Comparison of ENCODE assay signal across 10 mouse cellular contexts in genomic region chr7:112138509-112139405, GRCm38 (mm10). TPM values are rescaled to one million over a fixed set of nuclear protein-coding genes. Genes with fewer than 3 reads are reported as not detected.
DNase-seq lines count a peak whose midpoint lies in the region; ATAC-seq lines count a peak whose summit lies in the region.
"Had no signal": no experiment of that assay in that cellular context is flagged by ENCODE, and none has a peak within 500 bp of the region (broad histone marks: within the 10 kb centered on the region; RNA-seq: fewer than 3 reads in every experiment).

No protein-coding gene starts in this region.

- H3K4me2 ChIP-seq in hindbrain, embryonic 14.5 days (replicated peaks) = no peak overlapping the region
- H3K4me2 ChIP-seq: embryonic facial prominence, embryonic 12.5 days; neural tube, embryonic 13.5 days had no signal

- no peak for ATAC-seq in hindbrain, embryonic 14.5 days (ENCODE audit: low FRiP score)

- no peak overlapping the region for H3K9ac ChIP-seq in hindbrain, embryonic 14.5 days
- H3K9ac ChIP-seq: embryonic facial prominence, embryonic 12.5 days; neural tube, embryonic 13.5 days had no signal

- no peaks in the 10 kb centered on the region for H3K36me3 ChIP-seq in midbrain, embryonic 10.5 days
- H3K36me3 ChIP-seq in hindbrain, embryonic 14.5 days (replicated peaks; ENCODE audit: control insufficient read depth, insufficient read depth) = no peaks in the 10 kb centered on the region
- H3K36me3 ChIP-seq: embryonic facial prominence, embryonic 12.5 days; neural tube, embryonic 13.5 days had no signal

- H3K27me3 ChIP-seq in midbrain, embryonic 10.5 days (ENCODE audit: low read depth, poor library complexity, severe bottlenecking) = no peaks in the 10 kb centered on the region
- H3K27me3 ChIP-seq in hindbrain, embryonic 14.5 days (ENCODE audit: control insufficient read depth, insufficient read depth, low read length) = no peaks in the 10 kb centered on the region
- H3K27me3 ChIP-seq: embryonic facial prominence, embryonic 12.5 days; neural tube, embryonic 13.5 days had no signal

- intact Hi-C loops in left cerebral cortex, postnatal 25 days (cut with DNase I) = no loop called here

- no peak overlapping the region for H3K27ac ChIP-seq in midbrain, embryonic 10.5 days (replicated peaks)
- H3K27ac ChIP-seq in hindbrain, embryonic 14.5 days = no peak overlapping the region
- H3K27ac ChIP-seq: embryonic facial prominence, embryonic 12.5 days; neural tube, embryonic 13.5 days had no signal

- H3K4me3 ChIP-seq in midbrain, embryonic 10.5 days = no peak overlapping the region
- H3K4me3 ChIP-seq in hindbrain, embryonic 14.5 days (replicated peaks; ENCODE audit: low read length) = no peak overlapping the region
- H3K4me3 ChIP-seq: embryonic facial prominence, embryonic 12.5 days; neural tube, embryonic 13.5 days had no signal

- 80% methylated on average over 11 of the region's 11 CpGs for WGBS in midbrain, embryonic 10.5 days
- 80% methylated on average over 11 of the region's 11 CpGs for WGBS in hindbrain, embryonic 14.5 days

- H3K9me3 ChIP-seq in midbrain, embryonic 10.5 days (replicated peaks) = no peaks in the 10 kb centered on the region
- no peaks in the 10 kb centered on the region for H3K9me3 ChIP-seq in hindbrain, embryonic 14.5 days (ENCODE audit: control insufficient read depth, low read length)
- H3K9me3 ChIP-seq: embryonic facial prominence, embryonic 12.5 days; neural tube, embryonic 13.5 days had no signal

- peak; percentile 41 for DNase-seq in adrenal gland, adult 2 months
- no peak for DNase-seq in adrenal gland, postnatal 25 days
- DNase-seq in 3T3-L1 (ENCODE audit: low read depth, low spot score) = peak; percentile 82
- peak; percentile 58 for DNase-seq in heart, adult 8-10 months (ENCODE audit: low spot score)
- DNase-seq in kidney, postnatal 14 days = peak; percentile 77
- no peak for DNase-seq in midbrain, embryonic 10.5 days (ENCODE audit: low spot score)
- DNase-seq in hindbrain, embryonic 14.5 days (ENCODE audit: low spot score) = no peak
- DNase-seq in left cerebral cortex, postnatal 25 days (ENCODE audit: low spot score in 2 of 2) = no peak

- peaks cover 20% of the 10 kb centered on the region for H3K4me1 ChIP-seq in midbrain, embryonic 10.5 days
- peaks cover 4% of the 10 kb centered on the region for H3K4me1 ChIP-seq in hindbrain, embryonic 14.5 days (replicated peaks; ENCODE audit: control insufficient read depth, insufficient read depth, low read length)

RNA-seq across cellular contexts. Expression of gene Dkk3, which starts 20.1 kb away (rescaled TPM):
- total RNA-seq in adrenal gland, adult 2 months (2021) = 10 to 100 TPM; 18.9 to 21.6 TPM
- 13.1 and 14.2 TPM in 2 replicates for polyA plus RNA-seq in adrenal gland, adult 2 months (2012; rRNA removed)
- total RNA-seq in adrenal gland, postnatal 25 days (2021) = 11.5 and 12.6 TPM in 2 replicates
- total RNA-seq in heart, adult 8-10 months (2022) = 10 to 100 TPM; 34.3 to 54.4 (median 46.8) TPM
- polyA plus RNA-seq in midbrain, embryonic 10.5 days (2016; fragmentation: Nextera tagmentation; extraction: Ambion mirVana) = 12.9 and 14.6 TPM in 2 replicates
- 28.3 and 32.0 TPM in 2 replicates for polyA plus RNA-seq in hindbrain, embryonic 14.5 days (2014; fragmentation: Nextera tagmentation; extraction: Ambion mirVana)
- total RNA-seq in left cerebral cortex, postnatal 25 days (2021) = 100 to 1,000 TPM; 117 to 160 TPM

Comparison
In these comparisons a context has a peak if more than half of its experiments do, and no peak if none do; other contexts are left out.
1. DNase-seq: peak in adrenal gland, adult 2 months (single experiment), 3T3-L1 (single experiment), heart, adult 8-10 months (single experiment) and kidney, postnatal 14 days (single experiment); none in adrenal gland, postnatal 25 days (single experiment), midbrain, embryonic 10.5 days (single experiment), hindbrain, embryonic 14.5 days (single experiment) and left cerebral cortex, postnatal 25 days (0 of 2).